Mouse (Mus musculus): ENCODE data around the gene 0610012G03Rik. TPM values are rescaled to one million over a fixed set of nuclear protein-coding genes. Genes with fewer than 3 reads are reported as not detected.

Gene 0610012G03Rik
- total RNA-seq, 2 experiments from 2014 or later, result 73.1 to 74.1 TPM

GRCm38 (mm10) chr16:31933751-31934549 lies 14.3 kb downstream of the 0610012G03Rik start, which contains the start of gene Pigz:
Gene Pigz, plus strand, starts transcription at chr16:31933851.
- intact Hi-C loops (cut with DNase I), result no loop called here
- peak; percentile 74 to 75 for DNase-seq

GRCm38 (mm10) chr16:31932840-31933697 lies 15.2 kb downstream of the 0610012G03Rik start:
- intact Hi-C loops (cut with DNase I), result no loop called here
- DNase-seq, result peak; percentile 91 to 92

- intact Hi-C loops (cut with DNase I), result no loop called here
- DNase-seq, result no peak
Measured at GRCm38 (mm10) chr16:31932255-31932654, 16.0 kb downstream of the 0610012G03Rik start.

GRCm38 (mm10) chr16:31931330-31931729 lies 17.0 kb downstream of the 0610012G03Rik start:
- intact Hi-C loops (cut with DNase I), result no loop called here
- DNase-seq, result no peak

- intact Hi-C loops (cut with DNase I), result no loop called here
- no peak for DNase-seq
Measured at GRCm38 (mm10) chr16:31927412-31927811, 20.9 kb downstream of the 0610012G03Rik start.

- DNase-seq, result no peak
- intact Hi-C loops (cut with DNase I), result no loop called here
Measured at GRCm38 (mm10) chr16:31926547-31927182, 21.6 kb downstream of the 0610012G03Rik start.

- DNase-seq, result no peak
- intact Hi-C loops (cut with DNase I), result no loop called here
Measured at GRCm38 (mm10) chr16:31926091-31926490, 22.2 kb downstream of the 0610012G03Rik start.

- intact Hi-C loops (cut with DNase I), result no loop called here
- no peak for DNase-seq
Measured at GRCm38 (mm10) chr16:31924368-31924767, 23.9 kb downstream of the 0610012G03Rik start.

- intact Hi-C loops (cut with DNase I), result loop anchor here (1.0 to 2.0 kb wide), 3 partner anchors 40 to 459 kb away; partner anchors contain the start of gene Meltf
- DNase-seq, result peak; percentile 80 to 85
Measured at GRCm38 (mm10) chr16:31918248-31918724, 30.0 kb downstream of the 0610012G03Rik start.

GRCm38 (mm10) chr16:31917776-31918175 lies 30.5 kb downstream of the 0610012G03Rik start:
- no peak for DNase-seq

GRCm38 (mm10) chr16:31910281-31910847 lies 37.9 kb downstream of the 0610012G03Rik start:
- intact Hi-C loops (cut with DNase I), result no loop called here
- DNase-seq, result no peak

More at GRCm38 (mm10) chr16:31917776-31918175, 30.5 kb downstream of the 0610012G03Rik start:
- intact Hi-C loops (cut with DNase I), result loop anchor here (1.0 to 2.0 kb wide), 3 partner anchors 39 to 459 kb away; partner anchors contain the start of gene Meltf

GRCm38 (mm10) chr16:31908959-31909358 lies 39.3 kb downstream of the 0610012G03Rik start:
- intact Hi-C loops (cut with DNase I), result no loop called here
- DNase-seq, result no peak

- intact Hi-C loops (cut with DNase I), result no loop called here
- peak; percentile 53 to 61 for DNase-seq
Measured at GRCm38 (mm10) chr16:31906896-31907295, 41.4 kb downstream of the 0610012G03Rik start.

GRCm38 (mm10) chr16:31905891-31906825 lies 42.1 kb downstream of the 0610012G03Rik start:
- no peak for DNase-seq
- intact Hi-C loops (cut with DNase I), result no loop called here

GRCm38 (mm10) chr16:31905331-31905730 lies 43.0 kb downstream of the 0610012G03Rik start:
- no peak for DNase-seq
- intact Hi-C loops (cut with DNase I), result no loop called here

GRCm38 (mm10) chr16:31903239-31903638 lies 45.1 kb downstream of the 0610012G03Rik start:
- intact Hi-C loops (cut with DNase I), result no loop called here
- no peak for DNase-seq

GRCm38 (mm10) chr16:31901886-31902285 lies 46.4 kb downstream of the 0610012G03Rik start:
- intact Hi-C loops (cut with DNase I), result no loop called here
- no peak for DNase-seq

GRCm38 (mm10) chr16:31898546-31899326 lies 49.6 kb downstream of the 0610012G03Rik start:
- intact Hi-C loops (cut with DNase I), result no loop called here
- DNase-seq, result no peak
